Mouse (Mus musculus): ENCODE data around the gene Fam71f2. TPM values are rescaled to one million over a fixed set of nuclear protein-coding genes. Genes with fewer than 3 reads are reported as not detected.

Gene Fam71f2
- polyA plus RNA-seq, 1 experiment from 2014 or later: 0.34 TPM

DNA sequence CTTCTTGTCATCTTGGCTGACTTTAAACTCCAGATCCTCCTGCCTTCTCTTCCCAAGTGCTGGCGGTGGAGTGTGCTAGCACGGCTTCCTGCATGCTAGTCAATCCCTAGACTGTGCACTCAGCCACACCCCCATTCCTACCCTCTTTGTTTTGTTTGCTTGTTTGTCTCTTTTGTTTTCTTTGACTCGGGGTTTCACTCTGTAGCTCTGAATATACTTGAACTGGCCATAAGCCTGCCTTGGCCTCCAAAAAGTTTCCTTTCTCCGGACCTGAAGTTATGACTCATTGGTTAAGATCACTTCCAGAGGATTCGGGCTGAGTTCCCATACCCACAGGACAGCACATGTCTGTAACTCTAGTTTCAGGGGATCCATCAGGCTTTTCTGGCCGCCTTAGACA, 9.3 kb downstream of the Fam71f2 start:
- Histone ChIP-seq H3K4me2 (ENCODE audit: low read length) (no peak overlapping the region), H3K27ac (ENCODE audit: low read depth, low read length) (no peak overlapping the region), H3K9me3 (ENCODE audit: control insufficient read depth, low read length) (no peaks in the 10 kb centered on the region), H3K4me1 (ENCODE audit: control insufficient read depth, insufficient read depth, low read depth, low read length) (no peaks in the 10 kb centered on the region), H3K36me3 (ENCODE audit: control insufficient read depth, insufficient read depth, low read length) (no peaks in the 10 kb centered on the region), H3K9ac (ENCODE audit: low read depth, low read length) (no peak overlapping the region), H3K27me3 (replicated peaks; ENCODE audit: control insufficient read depth, insufficient read depth, low read length) (no peaks in the 10 kb centered on the region), H3K4me3 (ENCODE audit: low read length) (no peak overlapping the region)
- ATAC-seq: no peak
- 50% methylated on average over 6 of the region's 6 CpGs for WGBS

DNA sequence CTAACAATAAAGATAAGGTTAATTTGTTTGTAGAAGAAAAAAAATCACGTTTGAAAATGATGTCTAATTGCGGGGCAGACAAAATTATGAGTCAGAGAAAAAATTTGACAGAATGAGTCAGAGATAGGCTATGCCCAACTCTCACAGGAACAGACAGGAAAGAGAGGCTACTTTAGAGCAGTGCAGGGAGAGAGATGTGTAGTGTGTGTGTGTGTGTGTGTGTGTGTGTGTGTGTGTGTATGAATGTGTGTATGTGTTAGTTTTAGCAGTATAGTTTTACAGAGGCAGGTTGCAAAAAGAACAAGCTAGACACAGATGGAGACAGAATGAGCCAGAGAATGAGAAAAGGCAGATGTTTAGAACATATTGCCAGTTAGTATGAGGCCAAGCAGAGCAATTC, 19.7 kb downstream of the Fam71f2 start:
- H3K4me3 ChIP-seq (ENCODE audit: low read length): no peak overlapping the region
- H3K9ac ChIP-seq (ENCODE audit: low read depth, low read length): no peak overlapping the region
- H3K4me1 ChIP-seq (ENCODE audit: control insufficient read depth, insufficient read depth, low read depth, low read length): no peaks in the 10 kb centered on the region
- H3K27me3 ChIP-seq (replicated peaks; ENCODE audit: control insufficient read depth, insufficient read depth, low read length): no peaks in the 10 kb centered on the region
- H3K27ac ChIP-seq (ENCODE audit: low read depth, low read length): no peak overlapping the region
- H3K4me2 ChIP-seq (ENCODE audit: low read length): no peak overlapping the region
- no peak for ATAC-seq
- H3K9me3 ChIP-seq (ENCODE audit: control insufficient read depth, low read length): no peaks in the 10 kb centered on the region; the same call in 1 of the 2 replicates
- no peaks in the 10 kb centered on the region for H3K36me3 ChIP-seq (ENCODE audit: control insufficient read depth, insufficient read depth, low read length)
- 72% methylated on average over 2 of the region's 2 CpGs for WGBS

DNA sequence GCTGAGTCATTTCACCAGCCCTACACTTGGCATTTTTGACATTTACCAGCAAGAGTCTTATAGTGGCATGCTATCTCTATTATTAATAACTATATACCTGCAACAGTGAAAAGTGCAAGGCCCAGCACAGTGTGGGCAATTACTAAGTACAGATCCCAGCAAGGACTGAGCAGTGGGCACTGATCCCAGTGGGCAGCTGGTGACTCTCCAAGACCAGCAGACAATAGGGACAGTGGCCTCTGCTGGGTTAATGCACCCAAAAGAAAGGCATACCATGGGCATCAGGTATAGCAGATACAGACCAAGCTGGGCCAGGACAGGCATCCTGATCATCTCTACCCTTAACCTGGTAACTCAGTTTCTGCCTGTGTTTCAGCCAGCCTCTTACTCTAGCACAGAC, 23.9 kb downstream of the Fam71f2 start:
- Histone ChIP-seq H3K4me2 (ENCODE audit: low read length) (no peak overlapping the region), H3K27ac (ENCODE audit: low read depth, low read length) (no peak overlapping the region), H3K4me3 (ENCODE audit: low read length) (no peak overlapping the region), H3K4me1 (ENCODE audit: control insufficient read depth, insufficient read depth, low read depth, low read length) (no peaks in the 10 kb centered on the region), H3K27me3 (replicated peaks; ENCODE audit: control insufficient read depth, insufficient read depth, low read length) (no peaks in the 10 kb centered on the region), H3K9me3 (ENCODE audit: control insufficient read depth, low read length) (no peaks in the 10 kb centered on the region; the same call in 1 of the 2 replicates), H3K9ac (ENCODE audit: low read depth, low read length) (no peak overlapping the region), H3K36me3 (ENCODE audit: control insufficient read depth, insufficient read depth, low read length) (no peaks in the 10 kb centered on the region)
- ATAC-seq: no peak

DNA sequence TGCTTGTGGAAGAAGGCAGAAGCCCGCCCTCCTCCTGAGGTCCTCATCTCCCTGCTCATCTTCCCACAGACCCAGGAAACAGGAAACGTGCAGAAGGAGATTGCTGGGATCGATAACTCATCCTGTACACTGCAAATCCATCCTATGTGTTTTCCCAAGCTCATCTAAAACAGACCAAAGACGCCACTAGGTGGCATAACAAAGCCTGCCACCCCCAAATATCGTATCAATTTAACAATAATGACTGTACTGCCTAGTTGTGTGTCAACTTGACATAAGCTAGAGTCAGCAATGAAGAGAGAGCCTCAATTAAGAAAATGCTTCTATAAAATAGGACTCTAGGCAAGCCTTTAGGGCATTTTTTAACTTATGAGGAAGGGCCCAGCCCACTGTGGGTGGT, 24.3 kb downstream of the Fam71f2 start:
- Histone ChIP-seq H3K27me3 (replicated peaks; ENCODE audit: control insufficient read depth, insufficient read depth, low read length) (no peaks in the 10 kb centered on the region), H3K9ac (ENCODE audit: low read depth, low read length) (no peak overlapping the region), H3K4me3 (ENCODE audit: low read length) (no peak overlapping the region), H3K4me2 (ENCODE audit: low read length) (no peak overlapping the region), H3K9me3 (ENCODE audit: control insufficient read depth, low read length) (no peaks in the 10 kb centered on the region; the same call in 1 of the 2 replicates), H3K27ac (ENCODE audit: low read depth, low read length) (no peak overlapping the region), H3K36me3 (ENCODE audit: control insufficient read depth, insufficient read depth, low read length) (no peaks in the 10 kb centered on the region), H3K4me1 (ENCODE audit: control insufficient read depth, insufficient read depth, low read depth, low read length) (no peaks in the 10 kb centered on the region)
- WGBS: 56% methylated on average over 5 of the region's 5 CpGs
- ATAC-seq: no peak

DNA sequence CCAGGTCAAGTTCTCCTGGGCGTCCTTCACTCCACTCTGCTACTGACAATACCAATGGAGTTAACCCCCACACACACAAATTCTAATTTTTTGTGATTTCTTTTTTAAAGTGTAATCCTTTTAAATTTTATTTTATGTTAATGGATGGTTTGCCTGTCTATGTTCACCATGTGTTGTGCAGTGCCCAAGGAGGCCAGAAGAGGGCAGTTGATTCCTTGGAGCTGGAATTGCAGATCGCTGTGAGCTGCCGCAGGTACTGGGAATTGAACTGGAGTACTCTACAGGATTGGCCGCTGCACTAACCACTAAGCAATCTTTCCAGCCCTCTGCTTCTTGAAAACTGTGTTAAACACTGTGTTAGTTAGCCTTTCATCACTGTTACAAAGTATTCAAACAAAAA, 26.1 kb downstream of the Fam71f2 start:
- WGBS: 93% methylated on average over 4 of the region's 4 CpGs

DNA sequence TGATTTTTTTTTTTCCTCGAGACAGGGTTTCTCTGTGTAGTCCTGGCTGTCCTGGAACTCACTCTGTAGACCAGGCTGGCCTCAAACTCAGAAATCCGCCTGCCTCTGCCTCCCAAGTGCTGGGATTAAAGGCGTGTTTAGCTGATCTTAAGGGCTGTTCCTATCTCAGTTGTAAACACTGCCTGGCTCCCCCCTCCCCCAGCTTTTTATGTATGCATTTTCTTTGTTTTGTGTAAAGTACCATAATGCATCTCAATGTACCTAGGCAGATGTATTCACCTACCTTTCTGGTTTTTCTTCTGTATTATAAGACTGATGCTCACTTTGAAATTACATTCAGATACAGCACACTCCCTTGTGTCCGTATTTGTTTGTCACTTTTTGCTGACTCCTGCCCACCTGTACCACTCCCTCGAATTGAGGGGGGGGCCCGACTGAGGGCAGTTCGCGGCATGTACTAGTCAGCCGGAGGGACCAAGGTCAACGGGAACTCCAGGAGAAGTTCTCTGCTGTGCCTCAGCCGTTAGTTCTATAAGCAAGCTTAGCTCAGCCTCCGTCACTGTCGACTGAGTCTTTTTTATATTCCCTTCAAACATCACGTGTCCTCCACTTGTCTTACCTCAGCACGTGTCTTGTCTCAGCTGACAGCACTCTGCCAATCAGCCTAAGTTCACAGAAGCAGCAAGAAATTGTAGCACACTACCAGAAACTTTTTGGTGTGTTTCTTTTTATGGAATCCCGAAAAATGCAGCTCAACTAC, 29.6 kb downstream of the Fam71f2 start:
- H3K27ac ChIP-seq (ENCODE audit: low read depth, low read length): no peak overlapping the region
- WGBS: 91% methylated on average over 16 of the region's 16 CpGs
- H3K27me3 ChIP-seq (replicated peaks; ENCODE audit: control insufficient read depth, insufficient read depth, low read length): no peaks in the 10 kb centered on the region
- no peak overlapping the region for H3K4me2 ChIP-seq (ENCODE audit: low read length)
- ATAC-seq: no peak
- no peaks in the 10 kb centered on the region for H3K4me1 ChIP-seq (ENCODE audit: control insufficient read depth, insufficient read depth, low read depth, low read length)
- H3K9me3 ChIP-seq (ENCODE audit: control insufficient read depth, low read length): no peaks in the 10 kb centered on the region
- no peaks in the 10 kb centered on the region for H3K36me3 ChIP-seq (ENCODE audit: control insufficient read depth, insufficient read depth, low read length)
- H3K4me3 ChIP-seq (ENCODE audit: low read length): no peak overlapping the region
- no peak overlapping the region for H3K9ac ChIP-seq (ENCODE audit: low read depth, low read length)

More for the DNA sequence above, 26.1 kb downstream of the Fam71f2 start:
- Histone ChIP-seq H3K27ac (ENCODE audit: low read depth, low read length) (no peak overlapping the region), H3K4me2 (ENCODE audit: low read length) (no peak overlapping the region), H3K9ac (ENCODE audit: low read depth, low read length) (no peak overlapping the region), H3K36me3 (ENCODE audit: control insufficient read depth, insufficient read depth, low read length) (no peaks in the 10 kb centered on the region), H3K9me3 (ENCODE audit: control insufficient read depth, low read length) (no peaks in the 10 kb centered on the region), H3K4me3 (ENCODE audit: low read length) (no peak overlapping the region), H3K4me1 (ENCODE audit: control insufficient read depth, insufficient read depth, low read depth, low read length) (no peaks in the 10 kb centered on the region), H3K27me3 (replicated peaks; ENCODE audit: control insufficient read depth, insufficient read depth, low read length) (no peaks in the 10 kb centered on the region)
- ATAC-seq: no peak

DNA sequence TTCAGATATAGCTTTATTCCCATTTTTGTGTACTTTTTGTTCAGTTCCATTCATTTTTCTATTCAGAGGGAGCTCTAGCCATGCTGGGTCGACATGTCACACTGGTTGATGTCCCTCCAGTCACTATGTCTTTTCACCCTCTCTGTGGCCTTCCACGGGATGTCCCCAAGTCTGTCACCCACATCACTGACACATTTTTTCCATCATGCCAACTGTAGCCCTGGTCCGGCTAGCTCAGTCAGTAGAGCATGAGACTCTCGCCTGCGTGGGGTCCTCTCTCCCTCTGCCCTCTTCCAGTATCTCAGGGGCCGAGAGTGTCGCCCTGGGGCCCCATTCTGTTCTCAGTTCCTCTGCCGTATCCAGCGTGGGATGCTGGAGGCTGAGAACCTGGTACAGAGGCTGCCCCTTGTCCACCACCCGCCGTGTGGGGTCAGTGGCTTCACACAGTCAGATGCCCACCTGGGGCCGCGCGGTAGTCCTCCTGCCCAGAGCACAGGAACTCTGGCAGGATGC, 34.4 kb downstream of the Fam71f2 start:
- no peak overlapping the region for H3K4me3 ChIP-seq (ENCODE audit: low read length)
- WGBS: 69% methylated on average over 14 of the region's 14 CpGs
- no peak for ATAC-seq
- H3K4me1 ChIP-seq (ENCODE audit: control insufficient read depth, insufficient read depth, low read depth, low read length): no peaks in the 10 kb centered on the region
- H3K27ac ChIP-seq (ENCODE audit: low read depth, low read length): no peak overlapping the region
- H3K4me2 ChIP-seq (ENCODE audit: low read length): no peak overlapping the region
- no peaks in the 10 kb centered on the region for H3K9me3 ChIP-seq (ENCODE audit: control insufficient read depth, low read length)
- no peaks in the 10 kb centered on the region for H3K27me3 ChIP-seq (replicated peaks; ENCODE audit: control insufficient read depth, insufficient read depth, low read length)
- H3K36me3 ChIP-seq (ENCODE audit: control insufficient read depth, insufficient read depth, low read length): no peaks in the 10 kb centered on the region
- no peak overlapping the region for H3K9ac ChIP-seq (ENCODE audit: low read depth, low read length)

DNA sequence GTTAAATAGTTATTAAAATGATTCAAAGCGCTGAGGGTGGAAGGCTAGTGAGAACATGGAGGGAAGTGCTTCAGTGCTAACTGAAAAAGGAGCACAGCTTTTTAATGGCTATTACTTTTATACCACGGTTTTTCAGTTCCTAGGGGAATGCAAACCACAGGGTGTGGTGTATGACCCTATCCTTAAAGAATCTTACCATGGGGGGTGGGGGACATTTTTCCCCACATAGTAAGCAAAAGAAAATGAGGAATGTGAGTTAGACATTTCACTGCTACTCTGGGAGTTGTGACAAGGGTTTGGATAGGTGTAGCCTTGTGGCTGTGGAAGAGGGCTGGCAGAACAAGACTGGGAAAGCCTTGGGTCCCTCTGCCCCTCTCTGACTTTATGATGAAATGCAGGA, 37.9 kb downstream of the Fam71f2 start:
- 78% methylated on average over 2 of the region's 2 CpGs for WGBS
- H3K4me2 ChIP-seq (ENCODE audit: low read length): no peak overlapping the region
- no peaks in the 10 kb centered on the region for H3K27me3 ChIP-seq (replicated peaks; ENCODE audit: control insufficient read depth, insufficient read depth, low read length)
- H3K36me3 ChIP-seq (ENCODE audit: control insufficient read depth, insufficient read depth, low read length): no peaks in the 10 kb centered on the region
- H3K9ac ChIP-seq (ENCODE audit: low read depth, low read length): no peak overlapping the region
- no peak overlapping the region for H3K4me3 ChIP-seq (ENCODE audit: low read length)
- H3K9me3 ChIP-seq (ENCODE audit: control insufficient read depth, low read length): no peaks in the 10 kb centered on the region
- H3K27ac ChIP-seq (ENCODE audit: low read depth, low read length): no peak overlapping the region
- ATAC-seq: no peak
- H3K4me1 ChIP-seq (ENCODE audit: control insufficient read depth, insufficient read depth, low read depth, low read length): no peaks in the 10 kb centered on the region

DNA sequence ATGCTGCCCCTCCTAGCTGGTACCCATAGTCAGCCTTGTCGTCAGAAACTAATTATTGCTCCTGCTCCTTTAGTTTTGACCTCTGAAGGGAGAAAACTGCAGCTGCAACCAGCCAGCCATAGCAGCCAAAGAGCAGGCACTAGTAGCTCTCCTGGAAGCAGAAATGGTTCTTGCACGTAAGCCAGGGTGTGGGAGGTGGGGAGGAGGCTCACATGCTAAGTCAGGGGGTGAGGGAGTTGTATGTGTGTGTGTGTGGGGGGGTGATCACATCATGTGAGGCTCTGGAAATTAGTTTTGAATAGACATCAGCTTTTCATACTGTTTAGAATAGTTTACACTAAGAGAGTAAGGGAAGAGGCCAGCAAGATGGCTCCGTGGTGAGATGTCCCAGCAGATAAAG, 38.5 kb downstream of the Fam71f2 start:
- Histone ChIP-seq H3K4me2 (ENCODE audit: low read length) (no peak overlapping the region), H3K27me3 (replicated peaks; ENCODE audit: control insufficient read depth, insufficient read depth, low read length) (no peaks in the 10 kb centered on the region), H3K9ac (ENCODE audit: low read depth, low read length) (no peak overlapping the region), H3K4me3 (ENCODE audit: low read length) (no peak overlapping the region), H3K9me3 (ENCODE audit: control insufficient read depth, low read length) (no peaks in the 10 kb centered on the region), H3K4me1 (ENCODE audit: control insufficient read depth, insufficient read depth, low read depth, low read length) (no peaks in the 10 kb centered on the region), H3K27ac (ENCODE audit: low read depth, low read length) (no peak overlapping the region), H3K36me3 (ENCODE audit: control insufficient read depth, insufficient read depth, low read length) (no peaks in the 10 kb centered on the region)
- WGBS: 66% methylated on average over 3 of the region's 3 CpGs
- no peak for ATAC-seq
